Mouse (Mus musculus) skeletal muscle tissue, postnatal 0 days (tissue): ENCODE data around the gene Isoc2b. TPM values are rescaled to one million over a fixed set of nuclear protein-coding genes. Genes with fewer than 3 reads are reported as not detected.

ENCODE experiments used
- polyA plus RNA-seq: library from polyadenylated mRNA; unstranded; fragments of >200 nt; fragmentation: Nextera tagmentation; extraction: Ambion mirVana; gene quantifications from 2 replicates; pipeline ENCODE4 v1.2.1, GENCODE M21; 2015

Gene Isoc2b
- polyA plus RNA-seq: 3.2 and 8.0 TPM in 2 replicates

DNA sequence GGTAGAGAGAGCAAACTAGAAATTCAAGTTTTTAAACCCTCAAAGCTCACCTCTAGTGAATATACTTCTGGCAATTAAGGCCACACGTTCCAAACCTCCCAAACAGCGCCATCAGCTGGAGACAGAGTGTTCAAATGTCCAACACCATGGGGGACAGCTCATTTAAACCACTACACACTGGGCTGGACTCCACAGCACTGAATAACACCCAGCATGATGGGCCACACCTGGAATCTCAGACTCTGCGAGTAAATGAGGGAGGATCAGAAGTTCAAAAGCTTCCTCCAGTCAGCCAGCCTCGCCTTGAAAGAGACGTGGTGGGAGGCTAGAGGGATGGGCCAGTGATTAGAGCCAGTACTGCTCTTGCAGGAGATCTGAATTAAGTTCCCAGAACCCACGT lies at the start of gene Isoc2b:
Isoc2b (minus strand) TSS at position 126 of the 400 bp plus-strand sequence.

DNA sequence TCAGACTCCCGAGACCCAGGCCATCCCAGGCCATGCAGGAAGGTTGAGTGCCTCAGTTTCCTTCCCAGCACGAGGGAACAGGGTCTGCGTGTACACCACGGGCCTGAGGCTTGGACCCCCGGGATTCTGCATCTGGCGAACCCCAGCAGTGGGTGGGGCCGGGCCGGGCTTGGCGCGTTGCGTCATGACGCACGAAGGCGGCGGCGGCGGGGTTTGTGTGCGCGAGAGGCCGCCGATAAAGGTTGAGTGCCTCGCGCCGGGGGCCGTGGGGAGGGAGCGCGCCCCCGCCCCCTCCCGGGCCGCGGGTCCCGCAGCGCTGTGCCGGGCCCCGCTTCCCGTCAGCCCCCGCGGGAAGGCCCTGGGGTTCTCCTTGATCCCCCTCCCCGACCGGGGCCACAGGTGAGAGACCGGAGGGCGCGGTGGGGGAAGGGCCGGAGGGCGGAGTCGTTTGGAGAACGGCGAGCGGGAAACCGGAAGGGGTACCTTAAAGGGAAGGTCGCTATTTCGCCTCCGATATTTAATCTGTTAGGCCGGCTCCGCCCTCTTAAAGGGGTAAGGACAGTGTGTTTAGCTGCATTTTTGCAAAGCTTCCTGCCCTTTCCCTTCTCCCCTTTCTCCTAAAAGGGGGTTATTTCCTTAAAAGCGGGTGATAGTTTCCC lies 45.1 kb upstream of the Isoc2b start, which contains the start of gene Zfp628:
Zfp628 (plus strand) TSS at position 211 of the 659 bp plus-strand sequence.

GRCm38 (mm10) chr7:4906466-4906950 lies 36.5 kb upstream of the Isoc2b start, which contains the start of gene Gm36210:
Gene Gm36210, minus strand, starts transcription at chr7:4906516.

DNA sequence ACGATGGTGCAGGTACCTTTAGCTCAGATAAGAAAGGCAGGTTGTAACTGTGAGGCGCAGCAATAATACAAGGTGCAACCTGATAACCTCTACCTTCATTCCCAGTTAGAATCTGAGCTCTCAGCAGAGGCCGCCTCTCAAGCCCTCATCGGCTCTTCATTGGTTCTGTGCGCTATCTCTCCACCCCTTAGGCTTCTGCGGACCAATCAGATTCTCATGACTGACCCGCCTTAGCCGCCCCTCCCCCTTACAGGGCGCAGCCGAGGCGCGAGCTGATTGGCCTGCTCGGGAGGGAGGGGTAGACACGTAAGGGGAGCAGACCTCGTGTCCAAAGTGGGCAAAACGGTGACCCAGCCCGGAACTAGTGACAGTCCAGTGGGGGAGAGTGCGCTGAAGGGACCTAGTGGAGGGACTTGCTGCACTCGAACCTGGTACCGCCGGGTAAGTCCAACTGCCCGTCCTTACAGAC lies 6.7 kb upstream of the Isoc2b start, which contains the start of gene Isoc2a:
Isoc2a (plus strand) TSS at position 401 of the 469 bp plus-strand sequence.

DNA sequence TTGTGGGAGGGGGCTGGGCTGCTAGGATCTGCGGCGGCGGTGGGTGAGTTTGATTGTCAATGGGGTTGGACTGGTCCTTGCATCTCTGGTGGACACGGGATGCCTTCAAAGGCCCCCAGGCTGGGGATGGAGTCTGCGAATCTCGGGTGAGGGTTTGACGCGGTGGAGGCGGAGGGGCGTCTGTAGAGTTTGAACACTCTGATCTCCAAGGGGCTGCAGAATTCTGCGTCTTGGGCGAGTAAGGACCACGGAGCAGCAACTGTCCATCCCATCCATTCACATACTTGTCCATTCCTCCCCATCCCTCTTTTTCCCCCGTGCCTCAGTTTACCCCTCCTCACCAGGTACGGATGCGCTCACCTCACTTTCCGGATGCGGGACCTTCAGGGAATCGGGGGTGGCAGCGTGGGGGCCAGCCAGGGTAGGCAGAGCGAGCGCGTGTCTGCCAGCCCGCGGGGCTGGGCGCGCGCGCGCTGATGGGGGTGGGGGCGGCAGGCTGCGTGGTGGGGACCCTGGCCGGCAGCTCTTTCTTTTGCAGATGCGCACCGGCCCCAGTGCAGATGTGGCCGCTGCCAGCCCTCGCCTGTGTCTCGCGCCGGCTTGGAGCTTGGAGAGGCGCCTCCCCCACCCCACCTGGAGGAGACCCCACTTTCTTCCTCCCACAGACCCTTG lies 25.7 kb downstream of the Isoc2b start, which contains the start of gene Shisa7:
Shisa7 (minus strand) TSS at position 452 of the 672 bp plus-strand sequence.

DNA sequence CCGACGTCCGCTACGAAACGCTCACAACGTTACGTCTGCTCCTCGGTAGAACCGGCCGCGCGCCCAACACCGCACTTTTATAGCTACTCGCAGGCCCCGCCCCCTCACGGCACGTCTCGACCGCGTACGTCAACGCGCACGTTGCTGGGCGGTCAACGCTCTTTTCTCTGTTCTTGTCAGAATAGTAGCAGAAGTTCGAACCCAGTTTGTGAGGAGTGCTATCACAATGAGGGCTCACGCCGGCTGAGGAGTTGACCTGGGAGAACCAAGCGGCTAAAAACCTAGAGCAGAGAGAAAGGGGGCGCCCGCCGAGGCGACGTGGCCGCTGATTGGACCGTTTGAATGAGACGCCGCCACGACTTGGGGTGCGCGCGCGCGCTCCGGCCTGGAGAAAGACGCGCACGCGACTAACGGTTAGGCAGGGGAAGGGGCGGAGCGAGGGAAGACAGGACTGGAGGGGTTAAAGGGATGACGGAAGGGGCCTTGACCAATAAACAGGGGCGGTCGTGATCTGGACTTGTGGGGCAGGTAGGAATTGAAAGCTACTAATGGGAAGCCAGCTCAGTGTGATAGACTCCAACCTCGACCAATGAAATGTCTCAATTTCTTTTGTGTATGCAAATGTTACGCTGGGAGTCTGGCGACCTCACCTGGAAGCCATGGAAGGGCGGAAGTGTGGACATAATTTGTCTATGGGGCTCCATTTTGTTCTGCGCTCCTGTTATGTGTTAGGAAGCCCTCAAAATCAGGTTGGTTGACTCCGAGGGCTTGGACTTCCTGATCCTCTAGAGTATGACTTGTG lies 57.6 kb downstream of the Isoc2b start, which contains the start of gene Ube2s:
Ube2s (minus strand) TSS at position 288 of the 802 bp plus-strand sequence.

Other genes starting within 250 kb of the Isoc2b start
- gene Tmem86b, start 238.8 kb downstream of the Isoc2b start, polyA plus RNA-seq: 0.26 and 0.62 TPM in 2 replicates
- 5.1 and 5.6 TPM in 2 replicates for gene Ppp6r1, start 211.2 kb downstream of the Isoc2b start, polyA plus RNA-seq
- 41.2 and 49.2 TPM in 2 replicates for gene Hspbp1, start 185.2 kb downstream of the Isoc2b start, polyA plus RNA-seq
- gene Brsk1, start 179.7 kb downstream of the Isoc2b start, polyA plus RNA-seq: 0.23 and 0.39 TPM in 2 replicates
- gene Tmem150b, start 145.0 kb downstream of the Isoc2b start, polyA plus RNA-seq: 0.07 TPM in 1 of 2 replicates, not detected in the other
- gene Kmt5c, start 130.1 kb downstream of the Isoc2b start, polyA plus RNA-seq: 22.4 and 24.9 TPM in 2 replicates
- 18.6 and 22.1 TPM in 2 replicates for gene Cox6b2, start 117.2 kb downstream of the Isoc2b start, polyA plus RNA-seq
- gene Fam71e2, start 99.0 kb downstream of the Isoc2b start, polyA plus RNA-seq: not detected in 2 replicates
- 0.09 TPM in 1 of 2 replicates, not detected in the other for gene Il11, start 87.4 kb downstream of the Isoc2b start, polyA plus RNA-seq
- gene Tmem190, start 87.3 kb downstream of the Isoc2b start, polyA plus RNA-seq: not detected in 2 replicates
- 8.2 and 8.9 TPM in 2 replicates for gene Tmem238, start 80.6 kb downstream of the Isoc2b start, polyA plus RNA-seq
- gene Rpl28, start 77.4 kb downstream of the Isoc2b start, polyA plus RNA-seq: 262 and 278 TPM in 2 replicates
- gene Ube2s, start 57.7 kb downstream of the Isoc2b start, polyA plus RNA-seq: 106 and 115 TPM in 2 replicates
- gene Shisa7, start 25.6 kb downstream of the Isoc2b start, polyA plus RNA-seq: not detected in 2 replicates
- gene Isoc2a, start 6.9 kb upstream of the Isoc2b start, polyA plus RNA-seq: 0.87 and 1.4 TPM in 2 replicates
- 0.10 TPM in 1 of 2 replicates, not detected in the other for gene Gm36210, start 36.3 kb upstream of the Isoc2b start, polyA plus RNA-seq
- gene Zfp628, start 45.0 kb upstream of the Isoc2b start, polyA plus RNA-seq: 1.8 and 2.0 TPM in 2 replicates
- gene Nat14, start 51.8 kb upstream of the Isoc2b start, polyA plus RNA-seq: 0.66 and 1.3 TPM in 2 replicates
- 8.7 and 10.2 TPM in 2 replicates for gene Ssc5d, start 55.5 kb upstream of the Isoc2b start, polyA plus RNA-seq
- 6.5 and 8.4 TPM in 2 replicates for gene Sbk2, start 94.1 kb upstream of the Isoc2b start, polyA plus RNA-seq
- gene Sbk3, start 100.9 kb upstream of the Isoc2b start, polyA plus RNA-seq: not detected in 2 replicates
- gene Zfp579, start 125.9 kb upstream of the Isoc2b start, polyA plus RNA-seq: 9.2 and 12.0 TPM in 2 replicates
- 14.0 and 16.9 TPM in 2 replicates for gene Zfp524, start 144.2 kb upstream of the Isoc2b start, polyA plus RNA-seq
- gene Fiz1, start 144.4 kb upstream of the Isoc2b start, polyA plus RNA-seq: 16.4 and 17.7 TPM in 2 replicates
- 0.17 and 1.3 TPM in 2 replicates for gene Gm44973, start 145.2 kb upstream of the Isoc2b start, polyA plus RNA-seq
- 3.0 and 3.2 TPM in 2 replicates for gene Zfp865, start 150.1 kb upstream of the Isoc2b start, polyA plus RNA-seq
- gene Ccdc106, start 150.3 kb upstream of the Isoc2b start, polyA plus RNA-seq: 0.22 and 1.5 TPM in 2 replicates
- not detected in 2 replicates for gene 4632433K11Rik, start 163.9 kb upstream of the Isoc2b start, polyA plus RNA-seq
- 6.2 and 7.1 TPM in 2 replicates for gene Zfp784, start 168.2 kb upstream of the Isoc2b start, polyA plus RNA-seq
- 15.9 and 17.3 TPM in 2 replicates for gene Zfp580, start 181.3 kb upstream of the Isoc2b start, polyA plus RNA-seq
- 37.4 and 39.9 TPM in 2 replicates for gene U2af2, start 191.9 kb upstream of the Isoc2b start, polyA plus RNA-seq
- gene Epn1, start 210.0 kb upstream of the Isoc2b start, polyA plus RNA-seq: 37.1 and 45.9 TPM in 2 replicates
- gene Rfpl4, start 246.7 kb upstream of the Isoc2b start, polyA plus RNA-seq: not detected in 2 replicates